Mouse (Mus musculus) left cerebral cortex, adult 11 months (tissue): ENCODE measurements around the gene Tgfbr3.
"Not testable (repeated sequence)": the region's sequence is repeated elsewhere in the genome, so short reads cannot be mapped to it uniquely, and the experiment has no call there.

ENCODE experiments used
- DNase-seq: peaks from one replicate; pipeline ENCODE4 v3.0.0; 2022; ENCODE audit warnings: low spot score

Gene Tgfbr3

DNA sequence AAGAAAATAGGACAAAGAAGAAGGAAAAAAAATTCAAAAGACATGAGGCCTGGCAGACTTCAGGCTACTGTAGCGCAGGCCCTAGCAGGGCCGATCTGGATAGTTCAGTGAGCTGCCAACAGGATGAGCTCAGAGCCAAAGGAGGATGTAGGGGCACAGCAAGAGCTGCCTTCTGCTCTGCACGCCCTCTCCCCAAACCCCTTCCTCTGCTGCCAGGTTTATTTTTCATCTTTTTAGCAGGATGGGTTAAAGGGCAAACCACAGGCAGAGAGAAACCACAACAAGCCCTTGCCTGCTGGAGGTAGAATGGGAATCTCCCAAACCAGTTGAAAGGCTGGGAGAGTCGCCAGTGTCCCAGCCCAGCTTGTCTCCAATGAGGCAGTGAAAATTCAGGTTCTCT, 10.2 kb downstream of the Tgfbr3 start:
- no peak for DNase-seq

DNA sequence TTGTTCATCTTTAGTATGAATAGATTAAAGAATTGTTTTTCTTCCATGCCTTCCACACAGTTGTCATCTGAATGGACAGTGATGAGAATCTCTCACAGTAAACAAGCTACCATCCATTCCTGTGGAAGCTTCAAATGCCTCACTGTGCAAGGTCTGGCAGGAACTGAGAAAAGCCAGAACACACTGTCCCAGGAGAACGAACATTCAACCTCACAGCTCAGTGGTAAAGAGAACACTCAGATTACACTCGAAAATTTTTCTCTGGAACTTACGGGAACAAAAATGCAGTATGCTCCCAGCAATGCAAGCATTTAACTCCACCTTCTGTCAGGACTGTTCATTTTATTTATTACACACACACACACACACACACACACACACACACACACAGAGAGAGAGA, 13.2 kb downstream of the Tgfbr3 start:
- DNase-seq, result no peak

DNA sequence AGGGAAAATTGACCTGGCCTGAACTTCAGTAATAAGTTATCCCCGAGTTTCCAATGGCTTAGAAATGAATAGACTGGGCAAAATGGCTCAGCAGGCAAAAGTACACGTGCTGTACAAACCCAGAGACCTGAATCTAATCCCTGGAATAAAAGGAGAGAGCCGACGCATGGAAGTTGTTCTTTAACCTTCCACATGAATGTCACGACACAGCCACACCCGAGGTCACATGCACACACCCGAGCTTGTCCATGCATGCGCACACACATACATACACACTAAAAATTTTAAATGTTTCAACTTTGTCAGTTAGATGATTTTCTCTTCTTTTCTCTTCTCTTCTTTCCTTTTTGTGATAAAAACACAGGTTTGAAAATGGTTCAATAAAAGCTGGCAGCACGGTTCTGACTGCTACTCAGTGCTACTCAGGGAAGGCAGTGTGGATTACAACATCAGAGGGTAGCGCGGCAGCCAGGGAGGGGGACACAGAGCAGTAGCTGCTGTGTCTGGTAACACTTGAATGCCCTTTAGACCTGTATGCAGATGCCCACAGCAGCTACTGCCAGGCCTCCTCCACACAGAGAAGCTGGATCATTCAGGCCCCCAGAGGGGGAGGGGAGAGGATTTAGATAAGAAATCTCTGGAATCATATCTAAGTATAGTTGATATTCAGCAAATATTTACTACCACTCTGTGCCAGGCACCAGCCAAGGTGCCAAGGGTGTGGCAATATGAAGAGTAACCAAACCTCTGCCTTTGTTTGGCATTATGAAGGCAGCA, 17.0 kb downstream of the Tgfbr3 start:
- no peak for DNase-seq

- no peak for DNase-seq
Measured at GRCm38 (mm10) chr5:107269006-107269328, 20.5 kb downstream of the Tgfbr3 start.

DNA sequence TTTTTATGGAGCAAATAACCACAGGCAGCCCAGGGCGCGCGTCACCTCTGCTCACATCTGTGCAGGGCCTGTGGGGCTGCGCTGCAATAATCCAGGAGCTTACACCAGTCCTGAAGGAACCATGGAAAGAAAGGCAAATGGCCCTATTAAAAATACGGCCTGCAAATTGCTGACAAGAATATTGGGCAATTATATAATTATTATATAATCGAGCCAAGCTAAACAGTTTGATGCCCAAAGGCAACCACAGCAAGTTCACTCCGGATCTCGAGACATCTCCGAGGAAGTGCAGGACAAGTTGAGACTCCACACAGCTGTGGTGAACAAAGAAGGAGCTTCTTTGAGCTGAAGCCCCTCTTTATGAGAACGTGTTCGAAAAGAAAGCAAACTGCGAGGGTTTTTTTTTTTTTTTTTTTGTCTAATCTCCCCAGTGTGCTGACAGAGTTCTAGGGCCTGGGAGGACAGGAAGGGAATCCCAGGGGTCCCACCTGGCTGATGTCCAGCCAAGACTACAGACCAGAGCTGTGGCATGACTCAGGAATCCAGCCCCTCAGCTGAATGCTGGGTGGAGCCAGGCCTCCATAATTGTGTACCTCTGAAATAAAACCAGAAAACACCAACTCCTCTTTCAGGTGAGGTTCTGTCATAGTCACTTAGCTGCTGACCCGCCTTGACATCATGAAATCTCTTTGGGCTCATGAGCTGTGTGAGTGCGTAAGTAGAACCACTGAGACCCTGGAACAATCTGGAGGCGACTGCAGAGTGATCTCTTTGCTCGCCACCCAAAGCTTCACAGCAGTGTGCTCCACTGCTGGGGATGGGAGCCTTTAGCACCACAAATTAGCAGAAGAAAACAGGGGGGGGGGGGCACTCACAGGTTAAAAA, 21.1 kb downstream of the Tgfbr3 start:
- no peak for DNase-seq

GRCm38 (mm10) chr5:107266566-107266965, 22.9 kb downstream of the Tgfbr3 start:
- no peak for DNase-seq

GRCm38 (mm10) chr5:107264426-107265360, 24.7 kb downstream of the Tgfbr3 start:
- no peak for DNase-seq

- no peak for DNase-seq
Measured at GRCm38 (mm10) chr5:107263836-107264235, 25.6 kb downstream of the Tgfbr3 start.

GRCm38 (mm10) chr5:107261930-107262329, 27.5 kb downstream of the Tgfbr3 start:
- DNase-seq, result no peak

DNA sequence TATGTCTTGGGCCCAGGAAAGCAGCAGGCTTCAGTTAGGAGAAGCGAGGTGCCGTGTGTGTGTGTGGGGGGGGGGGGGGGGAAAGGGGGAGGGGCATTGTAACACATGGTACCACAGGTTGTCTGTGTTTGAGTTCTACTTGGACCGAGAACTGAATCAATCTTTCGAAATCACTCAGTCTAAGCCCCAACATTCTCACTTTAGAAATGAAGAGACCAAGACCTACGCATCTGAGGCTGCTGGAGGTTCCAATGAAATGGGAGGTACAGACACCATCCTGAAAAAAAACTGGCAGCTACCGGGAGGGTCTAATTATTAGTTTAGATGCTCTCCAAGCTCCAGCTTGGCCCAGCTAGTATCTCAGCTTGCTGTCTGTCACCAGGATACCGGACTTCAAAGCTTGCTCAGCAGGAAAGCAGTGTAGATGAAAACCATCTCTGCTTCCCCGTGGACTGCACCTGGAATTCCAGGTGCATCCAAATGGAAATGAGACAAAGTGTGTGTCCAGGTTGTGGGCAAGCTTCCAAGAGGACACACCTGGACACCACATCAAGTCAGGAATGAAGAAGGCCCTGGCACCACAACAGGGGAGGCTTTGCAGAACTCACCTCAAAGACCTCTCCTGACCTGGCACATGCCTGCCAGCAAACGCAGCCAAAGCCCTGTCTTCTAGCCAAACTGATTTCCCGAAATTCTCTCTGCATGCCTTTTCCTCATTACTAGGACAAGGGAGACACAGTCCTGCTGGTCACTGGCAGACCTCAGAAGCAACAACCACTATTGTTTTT, 28.5 kb downstream of the Tgfbr3 start:
- DNase-seq, result no peak

- DNase-seq, result no peak
Measured at GRCm38 (mm10) chr5:107259487-107260040, 29.9 kb downstream of the Tgfbr3 start.

DNA sequence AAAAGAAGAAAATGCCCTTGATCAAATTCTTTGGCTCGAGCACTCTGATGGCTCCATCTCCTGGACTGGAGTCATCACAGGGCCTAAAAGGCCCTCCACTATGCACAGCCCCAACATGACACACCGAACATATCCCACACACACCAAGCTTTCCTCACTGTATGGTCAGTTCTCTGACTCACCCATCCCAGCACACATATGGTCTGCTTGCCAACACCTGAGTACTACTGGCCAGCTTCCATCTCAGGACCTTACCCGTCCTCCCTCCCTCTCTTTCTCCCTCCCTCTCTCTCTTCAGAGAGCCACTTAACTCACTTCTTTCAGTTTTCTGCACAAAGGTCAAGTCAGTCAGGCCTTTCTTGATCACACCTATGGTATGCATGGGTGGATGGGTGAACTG, 36.0 kb downstream of the Tgfbr3 start:
- no peak for DNase-seq

GRCm38 (mm10) chr5:107252435-107252834, 37.0 kb downstream of the Tgfbr3 start:
- DNase-seq, result no peak

- DNase-seq, result peak; percentile 47
Measured at GRCm38 (mm10) chr5:107251751-107252305, 37.6 kb downstream of the Tgfbr3 start.

DNA sequence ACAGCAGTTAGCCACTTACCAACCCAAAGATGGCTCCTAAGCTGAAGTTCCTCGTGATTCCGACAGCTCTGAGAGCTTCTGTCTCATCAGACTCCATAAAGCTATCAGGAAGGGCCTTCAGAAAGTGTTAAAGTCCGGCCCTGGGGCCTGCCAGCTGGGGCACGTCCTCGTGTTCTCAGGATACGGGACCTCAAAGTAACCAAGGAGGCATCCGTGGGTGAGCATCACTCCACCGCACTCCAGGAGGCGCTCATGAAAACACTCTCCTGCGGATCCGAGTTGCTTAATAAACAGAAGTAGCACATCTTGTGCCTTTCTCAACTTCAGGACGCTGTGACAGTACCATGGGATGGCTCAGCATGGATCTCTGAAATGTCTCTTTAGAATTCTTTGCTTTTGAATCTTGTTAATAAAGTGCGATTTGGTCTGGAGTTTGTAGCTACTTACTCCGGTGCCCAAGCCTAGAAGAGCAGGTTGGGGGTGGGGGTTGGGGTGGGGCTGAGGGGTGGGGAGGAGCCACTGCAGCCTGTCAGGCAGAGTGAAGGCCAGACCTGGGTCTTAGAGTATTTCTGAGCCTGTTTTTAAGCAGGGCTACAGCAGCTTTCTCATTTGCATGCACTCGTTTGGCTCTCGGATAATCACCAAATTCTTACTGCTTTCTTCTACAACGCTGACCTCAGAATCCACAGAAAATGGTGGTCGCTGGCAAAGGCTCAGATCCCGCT, 38.7 kb downstream of the Tgfbr3 start:
- DNase-seq, result no peak

- no peak for DNase-seq
Measured at GRCm38 (mm10) chr5:107248732-107249131, 40.7 kb downstream of the Tgfbr3 start.

- not testable (repeated sequence) for DNase-seq
Measured at GRCm38 (mm10) chr5:107248302-107248701, 41.1 kb downstream of the Tgfbr3 start.

DNA sequence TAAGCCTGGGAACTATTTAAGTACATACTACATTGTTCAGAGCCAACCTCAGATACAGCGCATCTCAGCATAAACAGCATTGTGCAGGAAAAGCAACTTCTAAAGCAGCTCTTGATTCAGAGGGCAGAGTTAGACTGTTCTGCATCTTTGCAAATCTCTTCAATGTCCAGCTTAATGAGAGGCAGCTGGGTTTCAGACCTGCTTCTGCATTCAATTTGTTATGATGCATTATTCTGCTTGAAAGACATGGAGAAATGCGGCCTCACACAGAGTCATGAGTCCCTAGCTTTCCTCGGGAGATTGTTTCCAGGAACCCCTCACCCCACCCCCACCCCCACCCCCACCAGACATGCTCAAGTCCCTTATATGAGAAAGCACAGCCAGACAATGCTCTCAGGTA, 41.6 kb downstream of the Tgfbr3 start:
- DNase-seq, result no peak

- no peak for DNase-seq
Measured at GRCm38 (mm10) chr5:107243445-107243844, 46.0 kb downstream of the Tgfbr3 start.

GRCm38 (mm10) chr5:107242993-107243392, 46.4 kb downstream of the Tgfbr3 start:
- no peak for DNase-seq
